Mouse (Mus musculus): Measurements from ENCODE around the gene Arhgap9. TPM values are rescaled to one million over a fixed set of nuclear protein-coding genes. Genes with fewer than 3 reads are reported as not detected.
A peak's percentile ranks its signal among the peaks of the same experiment; 100 is the strongest.

The Arhgap9 gene
- total RNA-seq, 4 experiments from 2014 or later = 0.60 to 4.6 (median 2.2) TPM

- DNase-seq (ENCODE audit: low spot score in 2 of 2) = no peak
These were observed 21.3 kb downstream of the Arhgap9 start for GRCm38 (mm10) chr10:127343029-127343428.

GRCm38 (mm10) chr10:127346173-127346572, 24.4 kb downstream of the Arhgap9 start:
- DNase-seq (ENCODE audit: low spot score in 2 of 2) = no peak

DNA sequence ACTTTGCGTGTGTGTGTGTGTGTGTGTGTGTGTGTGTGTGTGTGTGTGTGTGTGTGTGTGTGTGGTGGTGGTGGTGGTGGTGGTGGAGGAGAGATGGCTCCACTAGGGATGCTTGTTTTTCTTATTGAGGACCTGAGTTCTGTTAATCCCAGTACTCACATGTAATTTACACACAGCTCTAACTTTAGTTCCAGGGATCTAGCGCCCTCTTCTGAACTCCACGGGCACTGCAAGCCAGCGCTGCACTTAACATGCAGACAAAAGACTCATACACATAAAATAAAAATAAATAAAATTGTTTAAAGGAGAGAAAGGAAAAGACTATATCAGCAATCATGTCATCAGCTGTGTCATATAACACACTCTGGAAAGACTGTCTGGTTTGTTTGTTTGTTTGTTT, 27.2 kb downstream of the Arhgap9 start:
- no peak for DNase-seq (ENCODE audit: low spot score in 2 of 2)

- no peak for DNase-seq (ENCODE audit: low spot score in 2 of 2)
These were observed 28.0 kb downstream of the Arhgap9 start for GRCm38 (mm10) chr10:127349810-127350209.

GRCm38 (mm10) chr10:127350594-127351284, 29.0 kb downstream of the Arhgap9 start:
- DNase-seq (ENCODE audit: low spot score in 2 of 2) = peak in 1 of 2 experiments; percentile 67

DNA sequence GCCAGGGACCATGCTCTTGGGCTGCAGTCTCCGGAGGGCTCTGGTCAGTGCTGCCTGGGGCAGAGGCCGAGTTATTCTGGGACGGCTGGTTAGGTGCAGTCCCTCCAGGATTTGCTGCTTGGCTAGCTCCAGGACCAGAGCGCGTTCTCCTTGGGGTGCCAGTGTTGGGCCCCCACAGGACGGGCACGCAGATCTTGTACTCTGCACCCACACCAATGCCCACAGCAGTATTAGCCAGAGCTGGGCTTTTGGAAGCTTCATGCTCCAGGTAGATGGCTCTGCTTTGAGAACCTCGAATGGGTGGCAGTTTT, 29.5 kb downstream of the Arhgap9 start:
- DNase-seq (ENCODE audit: low spot score in 2 of 2) = no peak

- DNase-seq (ENCODE audit: low spot score in 2 of 2) = no peak
These were observed 30.0 kb downstream of the Arhgap9 start for GRCm38 (mm10) chr10:127351719-127352118.

DNA sequence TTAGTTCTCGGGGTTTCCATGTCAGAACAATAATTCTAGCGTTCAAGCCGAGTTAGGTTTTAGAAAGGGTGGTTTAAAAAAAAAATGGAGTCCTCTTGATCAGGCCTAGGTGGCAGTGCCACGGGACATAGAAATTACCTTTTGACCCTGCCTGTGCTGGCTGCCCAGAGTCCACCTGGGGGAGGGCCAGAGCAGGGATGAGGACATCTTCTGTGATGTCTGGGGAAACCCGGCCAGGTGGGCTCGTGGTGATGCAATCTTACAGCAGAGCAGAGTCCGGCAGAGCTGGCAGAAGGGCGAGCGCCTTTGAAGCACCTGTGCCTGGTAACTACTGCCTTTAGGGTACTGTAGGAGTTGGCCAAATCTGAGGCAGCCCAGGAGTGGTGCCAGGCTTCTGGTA, 30.4 kb downstream of the Arhgap9 start:
- no peak for DNase-seq (ENCODE audit: low spot score in 2 of 2)

GRCm38 (mm10) chr10:127352766-127353165, 31.0 kb downstream of the Arhgap9 start:
- DNase-seq (ENCODE audit: low spot score in 2 of 2) = no peak

- peak; percentile 51 to 70 for DNase-seq (ENCODE audit: low spot score in 2 of 2)
These were observed 32.4 kb downstream of the Arhgap9 start, which contains the start of gene Inhbe for GRCm38 (mm10) chr10:127353909-127354895. Inhbe (minus strand) TSS chr10:127354411.

DNA sequence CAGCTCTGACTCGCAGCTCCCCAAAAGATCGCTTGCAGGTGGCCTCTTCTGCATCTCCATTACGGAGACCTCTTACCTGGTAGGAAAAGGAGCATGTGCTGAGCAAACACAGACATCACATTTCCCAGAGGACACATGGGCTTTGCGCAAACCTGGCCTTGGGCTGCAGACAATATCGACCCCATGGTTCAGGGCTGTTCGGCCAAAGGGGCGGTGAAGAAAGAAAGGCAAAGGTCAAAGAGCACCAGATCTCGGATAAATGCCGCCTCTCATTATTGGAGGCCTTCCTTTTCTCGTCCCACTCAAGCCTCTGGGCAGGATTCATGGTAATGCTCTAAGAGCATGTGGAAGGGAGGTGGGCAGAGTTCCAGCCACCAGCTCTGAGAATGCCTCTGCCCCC, 33.6 kb downstream of the Arhgap9 start:
- DNase-seq (ENCODE audit: low spot score in 2 of 2) = no peak

- DNase-seq (ENCODE audit: low spot score in 2 of 2) = no peak
These were observed 39.0 kb downstream of the Arhgap9 start for GRCm38 (mm10) chr10:127360714-127361113.

GRCm38 (mm10) chr10:127367116-127367515, 45.4 kb downstream of the Arhgap9 start:
- no peak for DNase-seq (ENCODE audit: low spot score in 2 of 2)

GRCm38 (mm10) chr10:127368273-127368672, 46.5 kb downstream of the Arhgap9 start:
- no peak for DNase-seq (ENCODE audit: low spot score in 2 of 2)

GRCm38 (mm10) chr10:127369834-127370820, 48.4 kb downstream of the Arhgap9 start, which contains the start of gene Inhbc:
Inhbc (minus strand) TSS chr10:127370431.
- DNase-seq (ENCODE audit: low spot score in 2 of 2) = no peak

GRCm38 (mm10) chr10:127371023-127371422, 49.3 kb downstream of the Arhgap9 start:
- no peak for DNase-seq (ENCODE audit: low spot score in 2 of 2)

GRCm38 (mm10) chr10:127377700-127378099, 55.9 kb downstream of the Arhgap9 start:
- DNase-seq (ENCODE audit: low spot score in 2 of 2) = no peak

Measured in layer of hippocampus, adult 8-10 months (tissue).